Mouse (Mus musculus) CH12F3 (cell line): Measurements from ENCODE around the gene Med17.
"Not testable (repeated sequence)": the region's sequence is repeated elsewhere in the genome, so short reads cannot be mapped to it uniquely, and the experiment has no call there.

Source experiments
- in situ Hi-C: fragments of 300-500 bp; cut with MboI; formaldehyde crosslinking; loops from 2 replicates; pipeline ENCODE4 v1.14.3; 2020; ENCODE audit warnings: low sequenced_read_pairs

The Med17 gene

GRCm38 (mm10) chr9:15279649-15280490 is at the start of gene Med17:
Gene Med17, minus strand, starts transcription at chr9:15279931.
- in situ Hi-C loops = no loop called here

GRCm38 (mm10) chr9:15318170-15318742 is 38.5 kb upstream of the Med17 start:
- in situ Hi-C loops = no loop called here

- in situ Hi-C loops = no loop called here
Observed at GRCm38 (mm10) chr9:15317223-15318169, 37.8 kb upstream of the Med17 start.

GRCm38 (mm10) chr9:15316296-15316695 is 36.6 kb upstream of the Med17 start:
- in situ Hi-C loops = not testable (repeated sequence)

- in situ Hi-C loops = no loop called here
Observed at GRCm38 (mm10) chr9:15314619-15315018, 34.9 kb upstream of the Med17 start.

- in situ Hi-C loops = no loop called here
Observed at GRCm38 (mm10) chr9:15313633-15314032, 33.9 kb upstream of the Med17 start.

GRCm38 (mm10) chr9:15312054-15312735 is 32.5 kb upstream of the Med17 start:
- in situ Hi-C loops = no loop called here

- in situ Hi-C loops = no loop called here
Observed at GRCm38 (mm10) chr9:15310179-15310578, 30.4 kb upstream of the Med17 start.

GRCm38 (mm10) chr9:15309425-15309824 is 29.7 kb upstream of the Med17 start:
- in situ Hi-C loops = no loop called here

- in situ Hi-C loops = no loop called here
Observed at GRCm38 (mm10) chr9:15308254-15308653, 28.5 kb upstream of the Med17 start.

- in situ Hi-C loops = no loop called here
Observed at GRCm38 (mm10) chr9:15307257-15307656, 27.5 kb upstream of the Med17 start.

- in situ Hi-C loops = no loop called here
Observed at GRCm38 (mm10) chr9:15306398-15307119, 26.8 kb upstream of the Med17 start, which contains the start of gene 4931406C07Rik. Gene 4931406C07Rik, minus strand, starts transcription at chr9:15306448.

- in situ Hi-C loops = no loop called here
Observed at GRCm38 (mm10) chr9:15305503-15306397, 26.0 kb upstream of the Med17 start, which contains the start of gene Taf1d. Gene Taf1d, plus strand, starts transcription at chr9:15306214.

- in situ Hi-C loops = no loop called here
Observed at GRCm38 (mm10) chr9:15302881-15303280, 23.1 kb upstream of the Med17 start.

- in situ Hi-C loops = not testable (repeated sequence)
Observed at GRCm38 (mm10) chr9:15302006-15302405, 22.3 kb upstream of the Med17 start.

- in situ Hi-C loops = no loop called here
Observed at GRCm38 (mm10) chr9:15301399-15301798, 21.7 kb upstream of the Med17 start.

GRCm38 (mm10) chr9:15300056-15300455 is 20.3 kb upstream of the Med17 start:
- in situ Hi-C loops = no loop called here

GRCm38 (mm10) chr9:15298451-15298850 is 18.7 kb upstream of the Med17 start:
- in situ Hi-C loops = no loop called here

- in situ Hi-C loops = no loop called here
Observed at GRCm38 (mm10) chr9:15297112-15297511, 17.4 kb upstream of the Med17 start.
